Mouse (Mus musculus): ENCODE data around the gene Akt3. TPM values are rescaled to one million over a fixed set of nuclear protein-coding genes. Genes with fewer than 3 reads are reported as not detected.

Akt3 gene
- total RNA-seq, 1 experiment: 8.4 TPM

DNA sequence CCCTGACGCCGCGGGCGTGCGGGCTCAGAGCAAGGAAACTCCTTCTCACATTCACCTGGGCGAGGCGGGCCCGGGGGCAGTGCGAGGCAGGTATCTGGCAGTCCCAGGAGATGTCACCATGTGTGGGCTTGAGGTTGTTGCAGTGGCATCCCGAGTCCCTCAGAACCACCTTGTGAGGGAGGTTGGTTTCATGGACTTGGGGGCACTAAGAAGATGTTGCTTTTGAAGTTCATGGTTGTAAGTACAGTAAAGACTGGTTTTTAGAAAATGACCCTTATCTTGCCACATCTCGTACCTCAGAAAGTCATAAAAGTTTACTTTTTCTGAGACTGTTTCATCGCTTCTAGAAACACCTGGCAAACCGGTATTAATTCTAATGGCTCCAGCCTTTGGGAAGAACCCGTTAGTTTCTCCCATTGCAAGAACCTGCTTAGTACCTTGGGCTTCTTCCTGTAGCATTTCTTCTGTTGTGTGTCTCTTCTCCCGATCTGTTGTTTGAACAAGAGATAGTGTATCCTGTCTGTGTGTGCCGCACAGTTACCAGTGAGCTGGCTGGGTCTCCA is 1.1 kb upstream of the Akt3 start:
- peak; percentile 17 for DNase-seq (ENCODE audit: low read depth, low spot score)
- in situ Hi-C loops (cut with MboI; ENCODE audit: low sequenced_read_pairs in 2 of 2, unreplicated experiment in 2 of 2): no loop called here
- H3K27ac ChIP-seq (ENCODE audit: insufficient read depth, low read depth, low read length, poor library complexity, severe bottlenecking): no peak overlapping the region
- peak overlapping the region; percentile 93 to 100 for H3K4me3 ChIP-seq (ENCODE audit: insufficient read depth in 1 of 2, low read depth in 1 of 2, low read length in 2 of 2, poor library complexity in 1 of 2, severe bottlenecking in 1 of 2)
- H3K9ac ChIP-seq (ENCODE audit: insufficient read depth, low read depth, low read length, poor library complexity, severe bottlenecking): peak overlapping the region; percentile 82
- no peaks in the 10 kb centered on the region for H3K36me3 ChIP-seq (ENCODE audit: control insufficient read depth, insufficient read depth, low read length, poor library complexity, severe bottlenecking)
- no peaks in the 10 kb centered on the region for H3K9me3 ChIP-seq (ENCODE audit: control insufficient read depth, insufficient read depth, low read depth, low read length)
- no peak for TF ChIP-seq MAFK (IDR thresholded peaks at IDR 0.05; ENCODE audit: insufficient read depth, low read depth, low read length)
- no peak for TF ChIP-seq ZC3H11A (IDR thresholded peaks at IDR 0.05; ENCODE audit: borderline replicate concordance, low read depth, low read length)
- TF ChIP-seq ZNF384 (IDR thresholded peaks at IDR 0.05; ENCODE audit: low read depth, low read length): no peak
- TF ChIP-seq CHD2 (IDR thresholded peaks at IDR 0.05; ENCODE audit: low read depth, low read length): no peak
- no peak for TF ChIP-seq HCFC1 (IDR thresholded peaks at IDR 0.05; ENCODE audit: borderline replicate concordance, insufficient read depth, low read length)
- peaks cover 3% of the 10 kb centered on the region in 2 experiments; a peak in 2 of 4 replicates for H3K4me1 ChIP-seq (ENCODE audit: control insufficient read depth in 2 of 2, insufficient read depth in 2 of 2, low read length in 2 of 2, poor library complexity in 1 of 2)

DNA sequence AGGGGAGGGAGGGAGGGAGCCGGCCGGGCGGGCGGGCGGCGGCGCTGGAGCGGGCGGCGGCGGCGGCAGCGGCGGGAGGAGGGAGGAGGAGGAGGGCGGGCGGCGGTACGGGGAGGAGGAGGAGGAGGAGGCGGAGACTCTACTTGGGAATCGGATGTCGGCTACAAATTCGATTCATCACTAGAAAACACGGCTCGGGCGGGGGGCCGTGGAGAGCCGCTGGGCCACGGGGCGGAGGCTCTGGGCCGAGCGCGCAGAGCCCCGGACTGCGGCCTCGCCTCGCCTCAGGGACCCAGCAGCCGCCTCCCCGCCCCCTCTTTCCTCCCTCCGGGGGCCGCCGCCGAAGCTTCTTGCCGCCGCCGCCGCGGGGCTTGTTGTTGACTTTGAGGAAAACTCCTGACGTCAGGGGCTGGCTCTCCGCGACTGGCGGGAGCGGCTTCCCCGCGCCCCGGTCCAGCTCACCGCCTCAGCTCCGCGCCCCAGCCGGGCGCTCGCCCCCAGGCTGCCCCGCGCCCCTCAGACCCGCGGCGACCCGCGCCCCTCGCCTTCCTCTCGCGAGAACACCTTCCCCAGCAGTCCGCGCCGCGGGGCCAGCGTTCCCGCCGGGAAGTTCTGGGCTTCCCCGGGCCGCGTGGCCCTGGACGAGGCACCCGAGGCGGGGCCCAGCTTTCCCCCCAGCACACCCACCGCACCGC is 487 bp upstream of the Akt3 start:
- peaks cover 3% of the 10 kb centered on the region in 2 experiments; a peak in 2 of 4 replicates for H3K4me1 ChIP-seq (ENCODE audit: control insufficient read depth in 2 of 2, insufficient read depth in 2 of 2, low read length in 2 of 2, poor library complexity in 1 of 2)
- peak; percentile 37; the same call in 1 of the 2 replicates for TF ChIP-seq ZC3H11A (IDR thresholded peaks at IDR 0.05; ENCODE audit: borderline replicate concordance, low read depth, low read length)
- no peak for TF ChIP-seq MAFK (IDR thresholded peaks at IDR 0.05; ENCODE audit: insufficient read depth, low read depth, low read length)
- TF ChIP-seq CHD2 (IDR thresholded peaks at IDR 0.05; ENCODE audit: low read depth, low read length): peak; percentile 81
- no peak for TF ChIP-seq HCFC1 (IDR thresholded peaks at IDR 0.05; ENCODE audit: borderline replicate concordance, insufficient read depth, low read length)
- TF ChIP-seq ZNF384 (IDR thresholded peaks at IDR 0.05; ENCODE audit: low read depth, low read length): no peak
- H3K27ac ChIP-seq (ENCODE audit: insufficient read depth, low read depth, low read length, poor library complexity, severe bottlenecking): peak overlapping the region; percentile 93
- peak overlapping the region; percentile 93 to 100 for H3K4me3 ChIP-seq (ENCODE audit: insufficient read depth in 1 of 2, low read depth in 1 of 2, low read length in 2 of 2, poor library complexity in 1 of 2, severe bottlenecking in 1 of 2)
- H3K9me3 ChIP-seq (ENCODE audit: control insufficient read depth, insufficient read depth, low read depth, low read length): no peaks in the 10 kb centered on the region
- in situ Hi-C loops (cut with MboI; ENCODE audit: low sequenced_read_pairs in 2 of 2, unreplicated experiment in 2 of 2): no loop called here
- H3K36me3 ChIP-seq (ENCODE audit: control insufficient read depth, insufficient read depth, low read length, poor library complexity, severe bottlenecking): no peaks in the 10 kb centered on the region
- DNase-seq (ENCODE audit: low read depth, low spot score): peak; percentile 57
- peak overlapping the region; percentile 82 for H3K9ac ChIP-seq (ENCODE audit: insufficient read depth, low read depth, low read length, poor library complexity, severe bottlenecking)

DNA sequence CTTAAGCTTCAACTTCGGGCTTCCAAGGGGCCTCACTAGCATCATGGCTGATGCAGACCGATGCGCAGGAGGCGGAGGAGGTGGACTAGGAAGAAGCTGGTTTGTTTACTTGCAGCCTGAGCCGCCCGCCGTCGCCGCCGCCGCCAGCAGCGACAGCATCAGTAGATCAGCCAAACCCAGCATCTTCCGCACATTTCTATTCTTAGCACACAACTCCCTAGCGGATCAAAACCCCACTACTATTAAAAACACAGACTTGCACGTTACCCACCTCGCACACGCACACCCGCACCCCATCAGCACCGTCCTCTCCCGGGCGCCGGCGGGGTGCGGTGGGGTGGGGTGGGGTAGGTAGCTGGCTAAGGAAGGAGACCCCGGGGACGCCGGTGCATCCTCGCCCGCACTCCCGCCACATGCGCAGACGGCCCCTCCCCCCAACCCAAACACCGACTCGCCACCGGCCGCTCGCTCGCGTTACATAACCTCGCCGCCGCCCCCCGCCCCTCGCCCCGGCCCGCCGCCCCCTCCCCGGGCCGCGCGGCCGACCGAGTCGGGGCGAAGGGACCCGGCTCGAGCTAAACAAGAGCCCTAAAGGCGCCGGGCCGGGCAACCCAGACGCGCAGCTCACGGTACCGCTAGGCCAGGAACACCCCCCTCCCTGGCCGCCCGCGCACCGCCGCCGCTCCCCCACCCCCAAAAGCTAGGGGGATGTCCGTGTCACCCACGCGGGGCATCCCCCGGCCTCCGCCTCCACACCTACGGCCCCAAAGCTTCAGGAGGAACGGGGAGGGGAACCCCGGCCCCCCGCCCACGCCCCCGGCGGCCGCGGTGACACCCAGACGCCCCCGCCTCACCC is 597 bp downstream of the Akt3 start:
- peak; percentile 45 for DNase-seq (ENCODE audit: low read depth, low spot score)
- Histone ChIP-seq H3K9ac (ENCODE audit: insufficient read depth, low read depth, low read length, poor library complexity, severe bottlenecking) (peak overlapping the region; percentile 82), H3K9me3 (ENCODE audit: control insufficient read depth, insufficient read depth, low read depth, low read length) (no peaks in the 10 kb centered on the region), H3K4me1 (ENCODE audit: control insufficient read depth in 2 of 2, insufficient read depth in 2 of 2, low read length in 2 of 2, poor library complexity in 1 of 2) (peaks cover 3% of the 10 kb centered on the region in 2 experiments; a peak in 2 of 4 replicates), H3K36me3 (ENCODE audit: control insufficient read depth, insufficient read depth, low read length, poor library complexity, severe bottlenecking) (no peaks in the 10 kb centered on the region), H3K4me3 (ENCODE audit: insufficient read depth in 1 of 2, low read depth in 1 of 2, low read length in 2 of 2, poor library complexity in 1 of 2, severe bottlenecking in 1 of 2) (peak overlapping the region; percentile 93 to 100), H3K27ac (ENCODE audit: insufficient read depth, low read depth, low read length, poor library complexity, severe bottlenecking) (peak overlapping the region; percentile 93)
- TF ChIP-seq ZC3H11A (IDR thresholded peaks at IDR 0.05; ENCODE audit: borderline replicate concordance, low read depth, low read length) (no peak), CHD2 (IDR thresholded peaks at IDR 0.05; ENCODE audit: low read depth, low read length) (no peak), MAFK (IDR thresholded peaks at IDR 0.05; ENCODE audit: insufficient read depth, low read depth, low read length) (no peak), HCFC1 (IDR thresholded peaks at IDR 0.05; ENCODE audit: borderline replicate concordance, insufficient read depth, low read length) (no peak), ZNF384 (IDR thresholded peaks at IDR 0.05; ENCODE audit: low read depth, low read length) (no peak)
- in situ Hi-C loops (cut with MboI; ENCODE audit: low sequenced_read_pairs in 2 of 2, unreplicated experiment in 2 of 2): no loop called here

GRCm38 (mm10) chr1:177248638-177249037 is 9.4 kb downstream of the Akt3 start:
- Histone ChIP-seq H3K27ac (ENCODE audit: insufficient read depth, low read depth, low read length, poor library complexity, severe bottlenecking) (no peak overlapping the region), H3K9ac (ENCODE audit: insufficient read depth, low read depth, low read length, poor library complexity, severe bottlenecking) (no peak overlapping the region), H3K9me3 (ENCODE audit: control insufficient read depth, insufficient read depth, low read depth, low read length) (no peaks in the 10 kb centered on the region), H3K4me1 (ENCODE audit: control insufficient read depth in 2 of 2, insufficient read depth in 2 of 2, low read length in 2 of 2, poor library complexity in 1 of 2) (no peaks in the 10 kb centered on the region), H3K4me3 (ENCODE audit: insufficient read depth in 1 of 2, low read depth in 1 of 2, low read length in 2 of 2, poor library complexity in 1 of 2, severe bottlenecking in 1 of 2) (no peak overlapping the region), H3K36me3 (ENCODE audit: control insufficient read depth, insufficient read depth, low read length, poor library complexity, severe bottlenecking) (no peaks in the 10 kb centered on the region)
- DNase-seq (ENCODE audit: low read depth, low spot score): no peak
- TF ChIP-seq MAFK (IDR thresholded peaks at IDR 0.05; ENCODE audit: insufficient read depth, low read depth, low read length): no peak
- no peak for TF ChIP-seq HCFC1 (IDR thresholded peaks at IDR 0.05; ENCODE audit: borderline replicate concordance, insufficient read depth, low read length)
- no peak for TF ChIP-seq ZC3H11A (IDR thresholded peaks at IDR 0.05; ENCODE audit: borderline replicate concordance, low read depth, low read length)
- TF ChIP-seq ZNF384 (IDR thresholded peaks at IDR 0.05; ENCODE audit: low read depth, low read length): no peak
- in situ Hi-C loops (cut with MboI; ENCODE audit: low sequenced_read_pairs in 2 of 2, unreplicated experiment in 2 of 2): loop anchor here in 1 of 2 experiments (25.0 kb wide), 1 partner anchor 439 kb away; no protein-coding TSS in a partner anchor
